Mouse (Mus musculus): Measurements from ENCODE around the gene 1600002K03Rik. TPM values are rescaled to one million over a fixed set of nuclear protein-coding genes. Genes with fewer than 3 reads are reported as not detected.

Gene 1600002K03Rik
- polyA plus RNA-seq, 1 experiment: 13.1 TPM

DNA sequence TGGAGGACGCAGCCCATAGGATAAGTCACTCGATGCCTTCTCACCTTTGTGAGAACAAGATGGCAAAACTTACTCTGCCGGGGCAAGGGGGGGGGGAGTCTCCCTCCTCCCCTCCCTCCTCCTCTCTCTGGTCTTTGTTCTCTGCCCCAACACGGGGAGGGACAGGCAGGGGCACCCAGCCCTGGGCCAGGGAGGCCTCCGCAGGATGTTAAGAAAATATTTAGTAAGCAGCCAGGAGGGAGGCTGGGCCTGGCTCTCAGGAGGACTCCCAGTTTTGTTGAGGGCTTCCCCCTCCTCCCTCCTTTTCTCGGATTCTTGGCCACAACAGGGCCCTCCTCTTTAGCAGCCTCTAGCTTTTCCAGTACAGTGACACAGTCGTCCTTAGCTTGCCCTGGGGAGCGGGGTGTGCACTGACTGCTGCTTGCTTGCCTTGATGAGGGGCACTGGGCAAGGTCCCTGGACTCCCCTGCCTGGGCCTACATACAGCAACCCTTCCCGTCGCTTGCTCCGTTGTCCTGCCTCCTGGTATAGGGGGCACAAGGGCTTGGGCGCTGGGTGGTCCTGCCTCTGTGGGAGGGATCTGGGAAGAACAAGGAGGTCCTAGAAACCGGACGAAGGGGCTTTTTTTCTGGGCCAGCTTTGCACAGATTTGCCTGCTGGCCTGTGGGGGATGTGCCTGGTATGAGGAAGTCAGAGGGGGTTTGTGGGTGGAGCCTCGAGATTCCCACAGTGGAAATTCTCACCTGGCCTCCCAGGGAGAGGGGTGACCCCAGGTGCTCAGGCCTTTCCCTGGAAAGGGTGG, 20.5 kb upstream of the 1600002K03Rik start:
- Histone ChIP-seq H3K4me1 (ENCODE audit: control insufficient read depth, insufficient read depth, low read length) (no peaks in the 10 kb centered on the region; the same call in 1 of the 2 replicates), H3K27ac (ENCODE audit: insufficient read depth, low read length) (peak overlapping the region; percentile 97), H3K4me3 (ENCODE audit: insufficient read depth, low read length) (peak overlapping the region; percentile 86)
- TF ChIP-seq CTCF (IDR thresholded peaks at IDR 0.05; ENCODE audit: extremely low read depth, insufficient read depth, low read length) (no peak), POLR2A (IDR thresholded peaks at IDR 0.05; ENCODE audit: extremely low read depth, insufficient read depth, low read length) (no peak)

DNA sequence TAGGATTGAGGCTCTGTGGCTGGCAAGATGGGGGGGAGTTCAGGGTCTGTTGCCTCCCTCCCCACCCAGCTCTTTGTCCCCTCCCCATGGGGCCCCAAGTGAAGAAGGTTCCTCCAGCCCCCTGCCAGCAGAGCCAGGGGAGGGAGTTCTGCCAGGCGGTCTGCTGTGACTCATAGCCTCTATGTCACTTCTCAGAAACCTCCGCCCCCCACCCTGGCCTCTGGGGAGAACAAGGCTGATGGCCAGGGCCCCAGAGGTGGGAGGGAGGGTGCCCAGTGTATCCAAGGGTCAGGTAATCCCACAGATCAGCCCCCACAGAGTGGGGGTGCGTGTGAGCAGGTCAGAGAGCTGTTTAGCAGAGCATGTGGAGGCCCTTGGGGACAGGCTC, 19.9 kb upstream of the 1600002K03Rik start:
- peak overlapping the region; percentile 97; the same call in 1 of the 2 replicates for H3K27ac ChIP-seq (ENCODE audit: insufficient read depth, low read length)
- peak overlapping the region; percentile 86; the same call in 1 of the 2 replicates for H3K4me3 ChIP-seq (ENCODE audit: insufficient read depth, low read length)
- no peaks in the 10 kb centered on the region; the same call in 1 of the 2 replicates for H3K4me1 ChIP-seq (ENCODE audit: control insufficient read depth, insufficient read depth, low read length)
- TF ChIP-seq CTCF (IDR thresholded peaks at IDR 0.05; ENCODE audit: extremely low read depth, insufficient read depth, low read length) (no peak), POLR2A (IDR thresholded peaks at IDR 0.05; ENCODE audit: extremely low read depth, insufficient read depth, low read length) (no peak)

DNA sequence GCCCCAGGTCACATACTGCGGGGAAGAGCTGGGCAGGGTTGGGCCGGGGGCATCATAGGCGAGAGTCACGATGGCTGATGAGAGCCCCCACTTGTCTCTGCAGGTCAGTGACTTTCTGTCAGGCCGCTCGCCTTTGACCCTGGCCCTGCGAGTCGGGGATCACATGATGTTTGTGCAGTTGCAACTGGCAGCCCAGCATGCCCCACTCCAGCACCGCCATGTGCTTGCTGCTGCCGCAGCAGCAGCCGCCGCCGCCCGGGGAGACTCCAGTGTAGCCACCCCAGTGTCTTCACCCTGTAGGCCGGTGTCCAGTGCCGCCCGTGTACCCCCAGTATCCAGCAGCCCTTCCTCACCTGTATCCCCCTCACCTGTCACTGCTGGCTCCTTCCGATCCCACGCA, 19.0 kb upstream of the 1600002K03Rik start:
- no peaks in the 10 kb centered on the region; the same call in 1 of the 2 replicates for H3K4me1 ChIP-seq (ENCODE audit: control insufficient read depth, insufficient read depth, low read length)
- no peak for TF ChIP-seq CTCF (IDR thresholded peaks at IDR 0.05; ENCODE audit: extremely low read depth, insufficient read depth, low read length)
- no peak for TF ChIP-seq POLR2A (IDR thresholded peaks at IDR 0.05; ENCODE audit: extremely low read depth, insufficient read depth, low read length)
- H3K4me3 ChIP-seq (ENCODE audit: insufficient read depth, low read length): no peak overlapping the region
- H3K27ac ChIP-seq (ENCODE audit: insufficient read depth, low read length): no peak overlapping the region

DNA sequence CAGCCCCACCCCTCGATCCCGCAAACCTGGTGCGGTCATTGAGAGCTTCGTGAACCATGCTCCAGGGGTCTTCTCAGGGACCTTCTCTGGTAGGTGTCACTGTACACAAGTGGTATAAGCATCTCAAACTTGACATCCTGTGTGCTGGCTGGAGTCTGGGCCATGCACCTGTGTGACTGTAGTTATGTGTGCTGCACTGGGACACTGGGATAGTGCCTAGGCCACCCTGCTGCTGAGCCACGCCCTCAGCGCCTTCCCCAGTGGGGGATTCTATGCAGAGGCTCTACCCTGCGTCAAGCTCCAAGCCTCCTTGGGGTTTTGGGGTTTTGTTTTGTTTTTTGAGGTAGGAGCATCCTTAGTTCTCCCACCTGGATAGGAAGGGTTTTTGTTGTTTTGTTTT, 18.4 kb upstream of the 1600002K03Rik start:
- H3K4me1 ChIP-seq (ENCODE audit: control insufficient read depth, insufficient read depth, low read length): peaks cover 2% of the 10 kb centered on the region
- H3K27ac ChIP-seq (ENCODE audit: insufficient read depth, low read length): no peak overlapping the region
- no peak overlapping the region for H3K4me3 ChIP-seq (ENCODE audit: insufficient read depth, low read length)
- TF ChIP-seq CTCF (IDR thresholded peaks at IDR 0.05; ENCODE audit: extremely low read depth, insufficient read depth, low read length): no peak
- TF ChIP-seq POLR2A (IDR thresholded peaks at IDR 0.05; ENCODE audit: extremely low read depth, insufficient read depth, low read length): no peak

DNA sequence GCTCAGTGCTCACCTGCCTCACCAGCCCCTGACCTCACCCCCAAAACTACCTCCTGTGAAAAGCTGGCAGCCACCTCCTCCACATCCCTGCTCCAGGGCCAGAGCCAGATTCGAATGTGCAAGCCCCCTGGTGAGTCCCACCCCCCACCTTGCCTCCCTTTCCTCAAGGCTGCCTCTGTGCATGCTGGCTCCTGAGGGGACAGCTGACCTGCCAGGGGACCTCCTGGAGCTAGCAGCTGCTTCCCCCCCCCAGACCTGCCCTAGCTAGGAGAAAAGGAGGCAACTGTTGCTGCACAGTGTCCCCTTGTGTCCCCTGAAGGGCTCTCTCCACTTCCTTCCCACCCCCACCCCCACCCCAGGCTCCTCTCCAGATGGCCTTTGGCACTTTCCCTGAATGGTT, 17.5 kb upstream of the 1600002K03Rik start:
- H3K27ac ChIP-seq (ENCODE audit: insufficient read depth, low read length): 0 out of 2 replicates have a peak overlapping the region, but pooled peaks have one; percentile 25
- no peak overlapping the region for H3K4me3 ChIP-seq (ENCODE audit: insufficient read depth, low read length)
- TF ChIP-seq CTCF (IDR thresholded peaks at IDR 0.05; ENCODE audit: extremely low read depth, insufficient read depth, low read length): no peak
- no peak for TF ChIP-seq POLR2A (IDR thresholded peaks at IDR 0.05; ENCODE audit: extremely low read depth, insufficient read depth, low read length)
- H3K4me1 ChIP-seq (ENCODE audit: control insufficient read depth, insufficient read depth, low read length): peaks cover 3% of the 10 kb centered on the region

DNA sequence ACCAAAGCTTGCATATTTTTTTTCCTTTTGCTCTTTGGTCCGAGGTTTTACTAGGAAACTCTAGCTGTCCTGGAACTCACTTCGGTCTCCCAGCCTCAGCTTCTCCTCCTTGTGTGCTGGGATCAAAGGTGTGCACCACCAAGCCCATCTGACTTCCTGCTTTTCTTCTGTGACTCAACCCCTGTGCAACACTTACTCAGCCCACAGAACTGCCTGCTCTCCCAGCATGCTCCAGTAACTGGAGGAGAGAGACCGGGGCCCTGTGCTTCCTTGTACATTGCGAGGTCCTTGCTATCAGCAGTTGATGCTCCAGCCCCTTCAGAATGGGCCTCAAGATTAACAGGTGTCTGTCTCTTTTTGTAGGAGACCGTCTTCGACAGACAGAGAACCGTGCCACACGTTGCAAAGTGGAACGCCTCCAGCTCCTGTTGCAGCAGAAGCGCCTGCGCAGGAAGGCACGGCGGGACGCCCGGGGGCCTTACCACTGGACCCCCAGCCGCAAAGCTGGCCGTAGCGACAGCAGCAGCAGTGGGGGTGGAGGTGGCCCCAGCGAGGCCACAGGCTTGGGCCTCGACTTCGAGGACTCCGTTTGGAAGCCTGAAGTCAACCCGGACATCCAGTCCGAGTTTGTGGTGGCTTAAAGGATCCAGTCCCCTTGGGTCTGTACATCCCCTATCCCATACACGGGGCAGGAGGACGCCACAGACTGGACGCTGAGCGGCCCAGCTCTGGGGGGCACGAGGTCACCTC, 16.6 kb upstream of the 1600002K03Rik start:
- Histone ChIP-seq H3K27ac (ENCODE audit: insufficient read depth, low read length) (peak overlapping the region; percentile 69), H3K4me1 (ENCODE audit: control insufficient read depth, insufficient read depth, low read length) (peaks cover 6% of the 10 kb centered on the region), H3K4me3 (ENCODE audit: insufficient read depth, low read length) (no peak overlapping the region)
- TF ChIP-seq POLR2A (IDR thresholded peaks at IDR 0.05; ENCODE audit: extremely low read depth, insufficient read depth, low read length): no peak
- no peak for TF ChIP-seq CTCF (IDR thresholded peaks at IDR 0.05; ENCODE audit: extremely low read depth, insufficient read depth, low read length)

DNA sequence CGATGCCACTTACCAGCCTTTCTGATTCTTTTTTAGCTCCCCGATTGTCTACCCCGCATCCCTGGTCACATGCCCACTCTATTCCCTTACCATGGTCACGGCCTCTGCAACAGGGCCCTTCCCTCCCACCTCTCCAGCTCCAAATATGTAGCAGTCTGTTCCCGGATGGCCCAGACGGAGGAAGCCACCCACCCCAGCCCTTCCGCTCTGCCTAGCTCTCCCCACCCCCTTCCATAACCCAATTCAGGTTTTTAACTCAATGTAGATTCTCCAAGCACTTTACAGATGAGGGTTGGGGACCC, 16.0 kb upstream of the 1600002K03Rik start:
- Histone ChIP-seq H3K27ac (ENCODE audit: insufficient read depth, low read length) (peak overlapping the region; percentile 69), H3K4me3 (ENCODE audit: insufficient read depth, low read length) (no peak overlapping the region), H3K4me1 (ENCODE audit: control insufficient read depth, insufficient read depth, low read length) (peaks cover 6% of the 10 kb centered on the region)
- TF ChIP-seq CTCF (IDR thresholded peaks at IDR 0.05; ENCODE audit: extremely low read depth, insufficient read depth, low read length): no peak
- TF ChIP-seq POLR2A (IDR thresholded peaks at IDR 0.05; ENCODE audit: extremely low read depth, insufficient read depth, low read length): no peak

DNA sequence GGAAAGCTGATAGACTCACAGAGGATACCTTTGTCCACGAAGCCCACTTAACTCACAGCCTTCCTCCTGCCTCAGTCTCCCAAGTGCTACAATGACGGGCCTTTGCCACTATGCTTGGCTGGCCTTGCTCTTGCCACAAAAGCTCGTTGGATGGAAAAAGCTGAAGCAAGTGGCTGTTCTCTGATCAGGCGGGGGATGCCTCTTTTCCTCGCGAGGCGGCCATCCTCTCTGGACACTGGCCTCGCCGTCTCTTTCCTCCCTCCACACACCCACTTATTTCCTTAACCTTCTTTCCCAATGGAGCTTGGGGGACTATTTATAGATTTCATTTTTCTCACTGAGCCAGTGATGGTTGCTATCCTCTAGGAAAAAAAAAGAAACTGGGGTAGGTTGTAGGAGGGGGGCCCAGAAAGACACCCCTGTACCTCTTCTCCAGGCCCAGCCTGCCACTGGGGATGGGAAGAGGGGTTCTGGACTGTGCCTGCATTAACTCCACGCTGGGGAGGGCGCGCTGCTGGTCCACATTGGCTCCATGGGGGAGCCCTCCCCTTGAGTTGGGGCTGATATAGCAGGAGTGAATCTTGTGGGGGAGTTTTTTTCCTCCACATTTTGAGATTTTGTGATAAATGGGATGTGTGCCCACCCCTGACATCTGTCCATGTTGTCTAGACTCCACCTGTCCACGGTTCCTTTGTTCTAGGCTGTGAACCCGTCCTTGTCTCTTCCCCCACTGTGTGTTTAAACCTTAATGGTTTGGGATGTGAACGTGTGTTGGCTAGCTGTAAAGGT, 15.4 kb upstream of the 1600002K03Rik start:
- Histone ChIP-seq H3K27ac (ENCODE audit: insufficient read depth, low read length) (peak overlapping the region; percentile 80), H3K4me3 (ENCODE audit: insufficient read depth, low read length) (no peak overlapping the region), H3K4me1 (ENCODE audit: control insufficient read depth, insufficient read depth, low read length) (peaks cover 6% of the 10 kb centered on the region)
- TF ChIP-seq CTCF (IDR thresholded peaks at IDR 0.05; ENCODE audit: extremely low read depth, insufficient read depth, low read length) (no peak), POLR2A (IDR thresholded peaks at IDR 0.05; ENCODE audit: extremely low read depth, insufficient read depth, low read length) (peak; percentile 16; the same call in 1 of the 2 replicates)

DNA sequence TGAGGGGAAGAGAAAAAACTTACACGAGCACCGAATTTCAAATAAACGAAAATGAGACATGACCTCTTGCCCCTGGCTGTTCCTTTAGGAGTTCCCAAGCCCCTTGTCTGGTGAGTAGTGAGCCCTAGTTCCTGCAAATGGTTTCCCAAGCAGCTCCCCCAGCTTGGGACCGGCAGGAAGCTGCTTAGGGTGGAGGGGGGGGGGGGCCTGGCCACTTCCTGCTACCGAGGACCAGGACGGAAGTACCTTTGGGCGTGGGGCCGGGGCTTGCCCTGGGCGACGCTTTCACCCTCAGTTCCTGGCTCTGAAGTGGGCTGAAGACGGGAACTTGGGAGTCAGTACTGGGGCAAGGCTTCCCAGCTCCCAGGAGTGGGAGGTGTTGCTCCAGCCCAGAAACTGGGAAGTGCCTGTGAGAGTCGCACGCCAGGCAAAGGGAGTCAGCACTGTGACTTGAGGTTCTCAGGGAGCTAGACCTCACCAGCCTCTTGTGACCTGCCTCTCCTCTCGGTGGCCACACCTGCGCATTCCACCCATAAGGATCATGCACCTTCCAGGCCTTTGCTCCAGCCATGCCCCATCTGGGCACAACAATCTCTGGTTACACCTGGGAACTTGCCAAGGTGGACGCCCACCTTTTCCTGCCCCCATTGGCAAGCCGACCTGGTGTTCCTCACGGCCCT, 14.3 kb upstream of the 1600002K03Rik start:
- peaks cover 6% of the 10 kb centered on the region for H3K4me1 ChIP-seq (ENCODE audit: control insufficient read depth, insufficient read depth, low read length)

More for the DNA sequence above, 14.3 kb upstream of the 1600002K03Rik start:
- Histone ChIP-seq H3K27ac (ENCODE audit: insufficient read depth, low read length) (peak overlapping the region; percentile 61), H3K4me3 (ENCODE audit: insufficient read depth, low read length) (no peak overlapping the region)
- TF ChIP-seq POLR2A (IDR thresholded peaks at IDR 0.05; ENCODE audit: extremely low read depth, insufficient read depth, low read length): 0 out of 2 replicates have a peak, but pooled peaks have one; percentile 27
- TF ChIP-seq CTCF (IDR thresholded peaks at IDR 0.05; ENCODE audit: extremely low read depth, insufficient read depth, low read length): no peak
